Mouse (Mus musculus) heart, embryonic 15.5 days (tissue): ENCODE measurements at regions not wholly inside any gene's neighbourhood (a gene's known extent, or its start where the extent isn't known, plus 50 kb on each side); places are given as distances from the start of the nearest gene placed in this dataset.

Source experiments
- ATAC-seq: fragments of 200-750 bp; cut with Nextera tagmentation; replicated peaks from 2 replicates; pipeline ENCODE4 v1.8.0; 2017; ENCODE audit warnings: low read depth, moderate TSS enrichment; ENCODE audit not compliant: insufficient number of reproducible peaks, insufficient read depth, low FRiP score
- H3K27ac ChIP-seq: fragments of 300-500 bp; sonication (generic); 2 replicates; pipeline ENCODE4 v1.5.1; 2015; ENCODE audit warnings: mild to moderate bottlenecking, inconsistent platforms
- H3K27me3 ChIP-seq: fragments of 300-500 bp; sonication (generic); 2 replicates; pipeline ENCODE4 v1.6.1; 2015; ENCODE audit warnings: inconsistent platforms
- H3K36me3 ChIP-seq: fragments of 300-500 bp; sonication (generic); 2 replicates; pipeline ENCODE4 v1.6.1; 2015; ENCODE audit warnings: mild to moderate bottlenecking, inconsistent platforms
- H3K4me1 ChIP-seq: fragments of 300-500 bp; sonication (generic); replicated peaks from 2 replicates; pipeline ENCODE4 v1.6.1; 2015; ENCODE audit warnings: inconsistent platforms
- H3K4me2 ChIP-seq: fragments of 300-500 bp; sonication (generic); 2 replicates; pipeline ENCODE4 v1.6.1; 2015; ENCODE audit warnings: inconsistent platforms, mild to moderate bottlenecking, moderate library complexity
- H3K4me3 ChIP-seq: fragments of 300-500 bp; sonication (generic); 2 replicates; pipeline ENCODE4 v1.5.1; 2015; ENCODE audit warnings: mild to moderate bottlenecking, inconsistent platforms
- H3K9ac ChIP-seq: fragments of 300-500 bp; sonication (generic); 2 replicates; pipeline ENCODE4 v1.6.1; 2015; ENCODE audit warnings: mild to moderate bottlenecking, inconsistent platforms
- H3K9me3 ChIP-seq: fragments of 300-500 bp; sonication (generic); replicated peaks from 2 replicates; pipeline ENCODE4 v1.6.1; 2016; ENCODE audit warnings: inconsistent platforms
- WGBS: fragments of 180-500 bp; shearing (Covaris S2); methylation state at CpG from one replicate; pipeline ENCODE4 v1.1.7; 2015; ENCODE audit warnings: mixed read lengths; 5-methylcytosine and 5-hydroxymethylcytosine counted together

DNA sequence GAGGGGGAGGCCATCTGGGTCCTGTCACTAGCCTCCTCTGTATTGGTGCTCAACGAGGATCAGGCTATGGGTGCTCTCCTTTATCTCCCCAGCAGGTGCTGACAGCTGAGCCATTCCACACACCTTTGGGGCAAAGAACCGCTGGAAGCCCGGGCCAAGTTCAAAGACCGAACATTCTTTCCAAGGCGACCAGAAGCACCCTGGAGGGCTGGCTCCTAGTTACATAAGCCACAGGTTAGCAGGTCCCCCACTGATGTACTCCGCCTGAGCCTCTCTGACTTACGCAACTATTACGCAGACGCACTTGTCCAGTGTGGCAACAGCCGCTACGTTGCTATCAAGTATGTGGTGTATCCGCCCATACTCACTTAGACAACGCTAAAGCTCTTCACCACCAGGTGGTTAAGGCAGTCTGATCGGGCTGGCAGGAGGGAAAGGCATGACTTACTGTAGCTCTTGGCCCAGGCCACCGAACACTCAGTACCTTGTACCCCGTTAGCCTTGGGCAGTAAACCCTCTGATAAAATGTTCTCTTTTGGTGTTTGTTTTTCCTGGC lies 69.2 kb downstream of the Gm33543 start:
- ATAC-seq, result peak; percentile 78
- Histone ChIP-seq H3K9ac (no peak overlapping the region), H3K27me3 (no peaks in the 10 kb centered on the region), H3K4me3 (no peak overlapping the region), H3K27ac (peak overlapping the region; percentile 69), H3K4me2 (peak overlapping the region; percentile 31; the same call in 1 of the 2 replicates), H3K4me1 (peaks cover 22% of the 10 kb centered on the region), H3K9me3 (no peaks in the 10 kb centered on the region), H3K36me3 (no peaks in the 10 kb centered on the region)
- 33% methylated on average over 16 of the region's 16 CpGs for WGBS

DNA sequence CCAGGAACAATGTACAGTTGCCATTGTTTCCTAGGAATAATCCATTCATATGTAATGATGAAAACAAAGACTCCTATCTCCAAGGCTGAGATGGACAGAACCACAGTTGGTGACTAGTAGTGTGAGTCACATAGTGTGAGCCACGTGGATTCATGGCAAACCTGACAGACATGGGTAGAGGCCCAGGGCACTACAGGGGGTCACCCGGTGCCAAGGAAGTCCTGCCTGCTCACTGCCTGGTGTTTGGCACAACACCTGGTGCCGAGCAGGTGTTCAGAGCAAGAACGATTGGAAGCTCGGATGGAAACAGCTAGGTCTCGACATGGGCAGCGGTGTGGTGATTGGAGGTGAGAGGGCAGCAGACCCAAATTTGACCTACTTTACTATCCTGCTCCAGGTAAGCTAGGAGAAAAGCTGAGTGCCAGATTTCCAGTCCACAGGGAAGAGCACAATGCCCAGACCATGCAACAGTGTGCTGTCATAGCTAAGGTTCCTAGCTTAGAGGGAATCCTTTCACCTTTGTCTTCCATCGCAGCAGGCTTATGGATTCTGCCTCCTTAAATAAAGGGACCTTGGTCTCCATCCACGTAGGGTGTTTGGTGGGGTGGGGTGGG lies 69.8 kb downstream of the Gm33543 start:
- 74% methylated on average over 9 of the region's 9 CpGs for WGBS

DNA sequence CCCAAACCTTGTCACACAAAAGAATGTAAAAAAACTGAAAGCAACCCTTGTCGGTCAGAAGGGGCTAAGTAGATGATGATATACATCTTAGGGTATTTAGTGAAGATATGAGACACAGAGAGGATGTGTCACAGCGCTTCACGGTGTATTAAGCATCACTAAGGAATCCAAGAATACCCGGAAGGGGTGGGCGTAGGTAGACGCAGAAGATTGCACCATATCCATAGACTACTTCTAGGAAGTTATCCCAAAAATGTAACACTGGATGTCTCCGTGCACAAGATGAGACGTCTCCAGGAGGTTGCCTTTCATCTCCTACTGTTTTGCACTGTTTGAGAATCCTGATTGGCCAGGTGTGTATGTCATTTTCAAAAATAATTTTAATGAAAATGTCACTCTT lies 73.8 kb downstream of the Gm33543 start:
- no peak for ATAC-seq
- no peaks in the 10 kb centered on the region for H3K36me3 ChIP-seq
- H3K9me3 ChIP-seq, result no peaks in the 10 kb centered on the region
- H3K27ac ChIP-seq, result no peak overlapping the region
- 82% methylated on average over 8 of the region's 8 CpGs for WGBS
- H3K9ac ChIP-seq, result no peak overlapping the region
- H3K4me2 ChIP-seq, result no peak overlapping the region
- no peaks in the 10 kb centered on the region for H3K27me3 ChIP-seq
- peaks cover 7% of the 10 kb centered on the region for H3K4me1 ChIP-seq
- H3K4me3 ChIP-seq, result no peak overlapping the region

More for the DNA sequence above, 69.8 kb downstream of the Gm33543 start:
- no peak overlapping the region for H3K4me2 ChIP-seq
- H3K9me3 ChIP-seq, result no peaks in the 10 kb centered on the region
- no peaks in the 10 kb centered on the region for H3K27me3 ChIP-seq
- no peaks in the 10 kb centered on the region for H3K36me3 ChIP-seq
- H3K27ac ChIP-seq, result 0 out of 2 replicates have a peak overlapping the region, but pooled peaks have one; percentile 69
- no peak for ATAC-seq
- H3K4me1 ChIP-seq, result peaks cover 22% of the 10 kb centered on the region
- no peak overlapping the region for H3K9ac ChIP-seq
- H3K4me3 ChIP-seq, result no peak overlapping the region

DNA sequence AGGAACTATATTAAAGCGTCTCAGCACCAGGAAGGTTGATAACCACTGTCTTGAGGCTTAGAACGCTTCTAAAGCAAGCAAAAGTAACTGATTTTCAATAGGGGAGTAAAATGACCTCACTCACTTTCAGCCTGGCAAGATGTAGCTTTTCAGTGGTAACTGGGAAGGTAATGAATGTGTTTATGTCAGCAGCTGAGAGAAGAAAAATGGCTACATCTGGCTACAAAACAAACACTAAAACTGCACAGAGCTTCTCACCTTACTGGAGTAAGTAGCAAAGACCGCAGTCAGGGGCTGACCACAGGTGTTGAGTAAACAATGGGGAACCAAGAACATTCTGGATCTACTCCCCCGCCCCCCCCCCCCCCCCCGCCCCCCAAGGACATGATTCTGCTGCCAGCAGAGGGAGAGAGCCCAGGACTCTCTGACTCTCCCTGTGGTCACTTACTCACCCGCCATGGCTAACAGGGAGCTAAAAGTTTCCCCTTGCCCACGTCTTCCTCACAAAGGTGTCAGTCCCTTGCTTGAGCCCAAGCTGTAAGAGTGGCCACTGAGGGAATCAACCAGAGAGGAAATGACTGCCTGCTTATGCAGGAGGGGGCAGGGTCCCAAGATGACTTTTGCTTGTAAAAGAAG lies 75.1 kb downstream of the Gm33543 start:
- Histone ChIP-seq H3K36me3 (no peaks in the 10 kb centered on the region), H3K27ac (no peak overlapping the region), H3K4me2 (no peak overlapping the region), H3K4me1 (no peaks in the 10 kb centered on the region), H3K27me3 (no peaks in the 10 kb centered on the region), H3K9ac (no peak overlapping the region), H3K4me3 (no peak overlapping the region), H3K9me3 (no peaks in the 10 kb centered on the region)
- no peak for ATAC-seq
- 51% methylated on average over 7 of the region's 7 CpGs for WGBS

DNA sequence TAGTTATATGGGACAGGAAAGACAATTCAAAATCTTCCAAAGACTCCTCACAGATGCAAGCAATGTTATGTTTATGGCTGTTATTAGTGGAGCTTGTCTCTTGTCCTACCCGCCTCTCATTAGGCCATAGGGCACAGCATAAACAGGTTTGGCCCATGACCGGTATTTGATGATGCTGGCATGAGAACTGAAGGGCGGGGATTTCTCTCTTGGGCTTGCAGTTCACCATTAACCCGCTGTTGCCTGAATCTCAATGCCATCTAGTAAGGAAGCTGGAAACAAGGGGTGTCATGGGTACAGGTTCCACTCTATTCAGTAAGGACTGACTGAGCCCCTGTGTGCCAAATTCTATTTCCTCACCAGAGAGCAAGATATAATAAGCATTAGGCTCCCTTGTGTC lies 78.6 kb downstream of the Gm33543 start:
- Histone ChIP-seq H3K9ac (no peak overlapping the region), H3K27ac (no peak overlapping the region), H3K4me1 (no peaks in the 10 kb centered on the region), H3K36me3 (no peaks in the 10 kb centered on the region), H3K9me3 (no peaks in the 10 kb centered on the region), H3K27me3 (no peaks in the 10 kb centered on the region), H3K4me2 (no peak overlapping the region), H3K4me3 (no peak overlapping the region)
- ATAC-seq, result no peak
- WGBS, result 75% methylated on average over 4 of the region's 4 CpGs

DNA sequence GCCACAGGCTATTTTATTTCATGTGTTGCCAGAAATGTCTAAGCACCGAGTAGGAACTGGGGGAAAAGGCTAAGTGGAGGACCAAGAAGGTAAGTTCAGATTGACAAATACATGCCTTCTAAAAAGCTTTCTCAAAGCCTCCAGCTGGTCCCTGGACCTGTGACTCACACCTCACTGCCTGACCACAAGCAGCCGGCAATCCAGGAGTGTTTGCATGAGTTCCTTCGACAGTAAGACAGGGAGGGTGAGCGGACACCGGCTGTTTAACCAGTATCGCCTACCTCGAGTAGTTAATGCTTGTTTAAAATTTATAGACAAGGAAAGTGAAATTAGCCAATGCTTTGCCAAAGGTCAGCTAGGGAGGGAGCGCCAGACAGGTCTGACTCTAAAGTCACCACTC lies 80.1 kb downstream of the Gm33543 start:
- Histone ChIP-seq H3K4me2 (no peak overlapping the region), H3K4me1 (no peaks in the 10 kb centered on the region), H3K4me3 (no peak overlapping the region), H3K9ac (no peak overlapping the region), H3K36me3 (no peaks in the 10 kb centered on the region), H3K9me3 (no peaks in the 10 kb centered on the region), H3K27me3 (no peaks in the 10 kb centered on the region), H3K27ac (no peak overlapping the region)
- 61% methylated on average over 8 of the region's 8 CpGs for WGBS
- no peak for ATAC-seq

DNA sequence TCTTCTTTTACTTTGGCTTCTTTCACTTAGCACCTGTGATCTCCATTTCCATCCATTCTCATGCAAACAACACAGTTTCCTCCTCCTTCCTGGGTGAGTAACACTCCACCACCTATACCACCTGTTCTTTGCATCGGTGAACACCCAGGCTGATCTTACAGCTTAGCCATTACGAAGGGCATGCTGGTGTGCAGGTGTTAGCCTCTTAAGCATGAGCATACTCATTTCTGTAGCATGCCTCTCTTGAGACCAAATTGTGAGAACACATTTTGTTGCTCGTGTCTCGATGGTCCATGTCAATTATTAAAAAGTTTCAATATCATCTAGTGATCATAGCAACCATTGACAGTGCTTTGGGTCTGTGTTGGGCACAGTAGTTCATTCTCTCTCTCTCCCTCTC lies 80.8 kb downstream of the Gm33543 start:
- 91% methylated on average over 4 of the region's 4 CpGs for WGBS

DNA sequence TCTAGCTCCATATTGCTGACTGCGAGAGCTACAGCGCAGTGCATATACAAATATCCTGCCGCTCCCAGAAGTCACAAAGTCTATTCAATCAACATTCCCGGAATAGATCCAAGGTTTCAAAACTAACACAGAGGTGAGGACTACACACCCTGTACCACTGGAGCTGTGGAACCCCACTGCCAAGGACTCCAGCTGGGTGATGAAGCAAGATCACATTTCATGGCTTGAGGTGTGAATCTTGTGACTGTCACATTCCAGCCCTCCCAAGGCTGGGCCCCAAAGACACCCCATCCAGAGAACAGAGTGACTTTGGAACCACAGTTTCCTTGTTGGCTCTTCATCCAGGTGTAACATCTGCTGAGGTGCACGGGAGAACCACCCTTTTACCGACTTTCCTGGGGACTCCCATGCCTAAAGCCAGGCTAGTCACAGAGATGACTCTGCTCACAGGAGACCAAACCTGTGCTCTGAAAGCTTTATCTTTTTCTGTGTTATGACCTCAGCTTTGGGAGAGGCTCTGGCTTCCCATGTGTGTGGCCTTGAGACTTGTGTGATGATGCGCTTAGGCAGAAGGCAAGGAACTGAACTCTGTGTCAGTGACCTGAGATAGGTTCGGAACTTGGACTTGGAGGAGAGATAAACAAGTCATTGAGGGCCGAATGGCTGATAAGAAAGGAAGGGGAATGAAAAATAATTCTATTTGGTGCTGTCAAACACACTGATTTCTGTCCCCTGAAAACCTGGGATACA lies 82.4 kb downstream of the Gm33543 start:
- 63% methylated on average over 9 of the region's 9 CpGs for WGBS
- no peak overlapping the region for H3K4me3 ChIP-seq
- no peaks in the 10 kb centered on the region for H3K9me3 ChIP-seq
- H3K4me2 ChIP-seq, result no peak overlapping the region
- H3K9ac ChIP-seq, result no peak overlapping the region
- no peak for ATAC-seq
- H3K27me3 ChIP-seq, result no peaks in the 10 kb centered on the region
- H3K27ac ChIP-seq, result no peak overlapping the region
- no peaks in the 10 kb centered on the region for H3K36me3 ChIP-seq
- no peaks in the 10 kb centered on the region for H3K4me1 ChIP-seq

More for the DNA sequence above, 80.8 kb downstream of the Gm33543 start:
- ATAC-seq, result no peak
- Histone ChIP-seq H3K27me3 (no peaks in the 10 kb centered on the region), H3K9ac (no peak overlapping the region), H3K9me3 (no peaks in the 10 kb centered on the region), H3K36me3 (no peaks in the 10 kb centered on the region), H3K27ac (no peak overlapping the region), H3K4me1 (no peaks in the 10 kb centered on the region), H3K4me2 (no peak overlapping the region), H3K4me3 (no peak overlapping the region)

DNA sequence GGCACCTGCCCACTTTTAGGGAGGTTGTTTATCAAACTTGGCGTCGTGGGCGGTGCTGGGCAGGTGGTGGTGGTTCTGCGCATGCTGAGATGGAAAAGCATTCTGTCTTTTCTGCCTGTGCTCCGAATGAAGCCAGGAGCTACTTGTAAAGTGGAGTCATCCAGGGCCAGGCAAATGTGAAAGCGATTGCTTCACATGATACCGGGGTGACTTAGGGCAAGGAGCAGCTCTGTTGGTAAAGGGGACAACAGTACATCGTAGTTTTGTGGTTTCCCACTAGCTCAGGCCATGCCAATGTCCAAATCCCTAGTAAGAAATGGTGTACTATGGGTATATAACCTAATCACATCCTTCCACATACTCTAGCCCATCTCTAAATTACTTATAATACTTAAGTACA lies 84.5 kb downstream of the Gm33543 start:
- Histone ChIP-seq H3K9ac (no peak overlapping the region), H3K4me1 (no peaks in the 10 kb centered on the region), H3K36me3 (no peaks in the 10 kb centered on the region), H3K9me3 (no peaks in the 10 kb centered on the region), H3K4me2 (no peak overlapping the region), H3K27me3 (no peaks in the 10 kb centered on the region), H3K4me3 (no peak overlapping the region), H3K27ac (no peak overlapping the region)
- 88% methylated on average over 8 of the region's 8 CpGs for WGBS
- ATAC-seq, result no peak

DNA sequence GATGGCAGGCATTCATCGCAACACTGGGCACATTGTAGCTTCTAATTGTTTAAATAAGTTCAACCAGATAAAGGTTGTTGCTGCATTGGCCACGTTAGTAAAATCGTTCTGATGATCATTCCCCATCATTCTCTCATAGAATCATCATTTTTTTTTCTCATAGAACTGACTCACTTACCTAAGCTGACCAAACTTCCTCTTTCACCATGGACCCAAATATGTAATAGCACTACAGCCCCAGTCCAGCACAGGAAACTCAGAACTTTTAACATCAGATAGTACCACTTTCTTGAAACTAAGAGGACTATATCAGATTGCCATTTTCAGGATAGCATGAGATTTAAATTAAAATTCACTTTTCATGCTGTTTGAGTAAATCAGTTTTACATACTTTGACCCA lies 82.2 kb upstream of the Anapc15-ps start:
- no peak for ATAC-seq
- WGBS, result 87% methylated on average over 3 of the region's 3 CpGs

DNA sequence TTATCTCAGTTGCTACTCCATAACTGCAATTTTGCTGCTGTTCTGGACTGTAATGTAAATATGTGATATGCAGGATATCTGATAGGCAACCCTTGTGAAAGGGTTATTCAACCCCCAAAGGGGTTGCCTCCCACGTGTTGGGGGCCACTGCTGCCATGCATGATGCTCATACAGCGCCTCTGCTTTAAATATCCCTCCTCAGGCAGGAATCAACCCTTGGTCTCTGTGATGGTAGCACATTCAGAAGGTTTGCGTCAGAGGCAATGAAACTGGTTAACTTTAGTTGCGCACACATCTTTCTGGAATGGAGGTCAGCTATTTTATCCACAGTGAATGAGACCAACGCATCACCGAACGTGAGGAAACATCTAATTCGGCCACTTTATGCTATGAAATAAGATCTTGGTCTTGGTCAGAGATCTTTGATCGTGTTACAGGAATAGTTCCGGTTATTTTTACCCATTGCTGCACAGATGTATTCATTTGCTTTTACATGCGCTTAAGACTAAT lies 80.2 kb upstream of the Anapc15-ps start:
- no peaks in the 10 kb centered on the region for H3K4me1 ChIP-seq
- H3K36me3 ChIP-seq, result no peaks in the 10 kb centered on the region
- no peaks in the 10 kb centered on the region for H3K27me3 ChIP-seq
- no peak overlapping the region for H3K27ac ChIP-seq
- no peak overlapping the region for H3K4me3 ChIP-seq
- no peak for ATAC-seq
- no peaks in the 10 kb centered on the region for H3K9me3 ChIP-seq
- H3K9ac ChIP-seq, result no peak overlapping the region
- H3K4me2 ChIP-seq, result no peak overlapping the region
- 86% methylated on average over 11 of the region's 11 CpGs for WGBS

More for the DNA sequence above, 82.2 kb upstream of the Anapc15-ps start:
- H3K9me3 ChIP-seq, result no peaks in the 10 kb centered on the region
- H3K9ac ChIP-seq, result no peak overlapping the region
- no peaks in the 10 kb centered on the region for H3K36me3 ChIP-seq
- H3K27ac ChIP-seq, result no peak overlapping the region
- no peak overlapping the region for H3K4me2 ChIP-seq
- no peaks in the 10 kb centered on the region for H3K27me3 ChIP-seq
- no peaks in the 10 kb centered on the region for H3K4me1 ChIP-seq
- H3K4me3 ChIP-seq, result no peak overlapping the region
